Mouse (Mus musculus) hindbrain, postnatal 0 days (tissue): ENCODE results near the gene Adamts16. TPM values are rescaled to one million over a fixed set of nuclear protein-coding genes. Genes with fewer than 3 reads are reported as not detected.
"Not testable (repeated sequence)": the region's sequence is repeated elsewhere in the genome, so short reads cannot be mapped to it uniquely, and the experiment has no call there.

Experiments used
- ATAC-seq: fragments of 200-750 bp; cut with Nextera tagmentation; 2 replicates; pipeline ENCODE4 v1.8.0; 2017; ENCODE audit warnings: mild to moderate bottlenecking, moderate TSS enrichment, moderate library complexity
- DNase-seq: peaks from one replicate; pipeline ENCODE4 v3.0.0-alpha.2; 2015; ENCODE audit warnings: low spot score
- H3K27ac ChIP-seq: fragments of 300-500 bp; sonication (generic); 2 replicates; pipeline ENCODE4 v1.5.1; 2014; ENCODE audit warnings: mild to moderate bottlenecking
- H3K27me3 ChIP-seq: fragments of 300-500 bp; sonication (generic); 2 replicates; pipeline ENCODE4 v1.6.1; 2014; ENCODE audit warnings: low read length, mixed read lengths; ENCODE audit not compliant: insufficient read depth
- H3K36me3 ChIP-seq: fragments of 300-500 bp; sonication (generic); 2 replicates; pipeline ENCODE4 v1.6.1; 2014; ENCODE audit warnings: low read length, mixed read lengths; ENCODE audit not compliant: insufficient read depth
- H3K4me1 ChIP-seq: fragments of 300-500 bp; sonication (generic); 2 replicates; pipeline ENCODE4 v1.6.1; 2014; ENCODE audit warnings: antibody characterized with exemption, low read length, mixed read lengths; ENCODE audit not compliant: insufficient read depth
- H3K4me2 ChIP-seq: fragments of 300-500 bp; sonication (generic); 2 replicates; pipeline ENCODE4 v1.6.1; 2014; ENCODE audit warnings: low read depth, mild to moderate bottlenecking, low read length, moderate library complexity, mixed read lengths
- H3K4me3 ChIP-seq: fragments of 300-500 bp; sonication (generic); 2 replicates; pipeline ENCODE4 v1.5.1; 2014; ENCODE audit warnings: low read length
- H3K9ac ChIP-seq: fragments of 300-500 bp; sonication (generic); replicated peaks from 2 replicates; pipeline ENCODE4 v1.6.1; 2014; ENCODE audit warnings: mild to moderate bottlenecking, low read length, moderate library complexity, mixed read lengths
- H3K9me3 ChIP-seq: fragments of 300-500 bp; sonication (generic); 2 replicates; pipeline ENCODE4 v1.6.1; 2016; ENCODE audit warnings: low read length, mixed read lengths
- CTCF ChIP-seq: IDR thresholded peaks from 2 replicates; pipeline ENCODE4 v1.5.1; 2016; ENCODE audit warnings: antibody characterized with exemption, control low read depth, low read depth
- WGBS: fragments of 180-500 bp; shearing (Covaris S2); extraction: QIAGEN DNeasy Blood & Tissue Kit; methylation state at CpG from one replicate; pipeline ENCODE4 v1.1.7; 2014; 5-methylcytosine and 5-hydroxymethylcytosine counted together
- polyA plus RNA-seq: library from polyadenylated mRNA; unstranded; fragments of >200 nt; fragmentation: Nextera tagmentation; extraction: Ambion mirVana; gene quantifications from 2 replicates; pipeline ENCODE4 v1.2.1, GENCODE M21; 2015
- total RNA-seq: library from RNA; depleted of rRNA; stranded (reverse); fragments of >200 nt; gene quantifications from 2 replicates; pipeline ENCODE4 v1.2.3, GENCODE M21; 2014

Gene Adamts16
- total and polyA plus RNA-seq, 2 experiments from 2014 or later, result 2.4 to 4.7 TPM

GRCm38 (mm10) chr13:70876648-70877549, 35.3 kb upstream of the Adamts16 start:
- H3K4me1 ChIP-seq, result no peaks in the 10 kb centered on the region
- no peak overlapping the region for H3K4me2 ChIP-seq
- no peak overlapping the region for H3K4me3 ChIP-seq
- peak; percentile 92 for ATAC-seq
- no peaks in the 10 kb centered on the region for H3K27me3 ChIP-seq
- no peaks in the 10 kb centered on the region for H3K9me3 ChIP-seq
- WGBS, result 59% methylated on average over 10 of the region's 10 CpGs
- peak; percentile 65 for DNase-seq
- no peaks in the 10 kb centered on the region for H3K36me3 ChIP-seq
- no peak overlapping the region for H3K27ac ChIP-seq
- TF ChIP-seq CTCF, result no peak
- H3K9ac ChIP-seq, result no peak overlapping the region

- H3K4me1 ChIP-seq, result no peaks in the 10 kb centered on the region
- no peak for DNase-seq
- H3K36me3 ChIP-seq, result no peaks in the 10 kb centered on the region
- H3K4me3 ChIP-seq, result no peak overlapping the region
- no peak overlapping the region for H3K27ac ChIP-seq
- no peak overlapping the region for H3K9ac ChIP-seq
- TF ChIP-seq CTCF, result no peak
- H3K9me3 ChIP-seq, result no peaks in the 10 kb centered on the region
- H3K27me3 ChIP-seq, result no peaks in the 10 kb centered on the region
- WGBS, result 91% methylated on average over 4 of the region's 4 CpGs
- ATAC-seq, result no peak
- H3K4me2 ChIP-seq, result no peak overlapping the region
Observed at GRCm38 (mm10) chr13:70875411-70875949, 33.9 kb upstream of the Adamts16 start.

- Histone ChIP-seq H3K27ac (no peak overlapping the region), H3K4me2 (no peak overlapping the region), H3K27me3 (no peaks in the 10 kb centered on the region), H3K9ac (no peak overlapping the region), H3K4me3 (no peak overlapping the region), H3K4me1 (no peaks in the 10 kb centered on the region), H3K36me3 (no peaks in the 10 kb centered on the region), H3K9me3 (no peaks in the 10 kb centered on the region)
- no peak for DNase-seq
- ATAC-seq, result no peak
- no peak for TF ChIP-seq CTCF
Observed at GRCm38 (mm10) chr13:70874741-70875140, 33.1 kb upstream of the Adamts16 start.

- not testable (repeated sequence) for H3K27ac ChIP-seq, H3K9me3 ChIP-seq, H3K4me2 ChIP-seq, H3K36me3 ChIP-seq, DNase-seq, H3K4me3 ChIP-seq, H3K4me1 ChIP-seq, H3K27me3 ChIP-seq, H3K9ac ChIP-seq, ATAC-seq
- 73% methylated on average over 13 of the region's 13 CpGs for WGBS
Observed at GRCm38 (mm10) chr13:70873851-70874250, 32.2 kb upstream of the Adamts16 start.

- WGBS, result 40% methylated on average over 3 of the region's 3 CpGs
- Histone ChIP-seq H3K4me1 (no peaks in the 10 kb centered on the region), H3K4me3 (no peak overlapping the region), H3K27ac (no peak overlapping the region), H3K27me3 (no peaks in the 10 kb centered on the region), H3K4me2 (no peak overlapping the region), H3K9me3 (no peaks in the 10 kb centered on the region), H3K9ac (no peak overlapping the region), H3K36me3 (no peaks in the 10 kb centered on the region)
- TF ChIP-seq CTCF, result no peak
- ATAC-seq, result no peak
- DNase-seq, result peak; percentile 31
Observed at GRCm38 (mm10) chr13:70871049-70871448, 29.4 kb upstream of the Adamts16 start.

- no peaks in the 10 kb centered on the region for H3K4me1 ChIP-seq
- H3K9me3 ChIP-seq, result no peaks in the 10 kb centered on the region
- 90% methylated on average over 11 of the region's 11 CpGs for WGBS
- no peaks in the 10 kb centered on the region for H3K27me3 ChIP-seq
- H3K4me3 ChIP-seq, result no peak overlapping the region
- ATAC-seq (no peak), DNase-seq (no peak)
- no peaks in the 10 kb centered on the region for H3K36me3 ChIP-seq
- no peak overlapping the region for H3K9ac ChIP-seq
- H3K27ac ChIP-seq, result no peak overlapping the region
- no peak overlapping the region for H3K4me2 ChIP-seq
- no peak for TF ChIP-seq CTCF
Observed at GRCm38 (mm10) chr13:70866971-70867625, 25.5 kb upstream of the Adamts16 start.
